Mouse (Mus musculus) monocyte, adult 5-6 weeks (primary cell): Measurements from ENCODE around the gene Exosc10. TPM values are rescaled to one million over a fixed set of nuclear protein-coding genes. Genes with fewer than 3 reads are reported as not detected.

Source experiments
- ATAC-seq: fragments of 153-309, 156-312 bp; replicated peaks from 2 replicates; pipeline ENCODE4 v1.8.0; 2017; ENCODE audit warnings: mild to moderate bottlenecking; ENCODE audit not compliant: low TSS enrichment, insufficient number of reproducible peaks, severe bottlenecking, poor library complexity, low FRiP score
- total RNA-seq: library from RNA; stranded (forward); fragments of 200-1000, 200-491, 200-594 nt; gene quantifications from 3 replicates; pipeline ENCODE4 v1.2.3, GENCODE M21; 2017

Gene Exosc10
- total RNA-seq, 1 experiment from 2014 or later: 32.2 TPM

- ATAC-seq: no peak
Observed at GRCm38 (mm10) chr4:148563595-148563994, 5.4 kb downstream of the Exosc10 start.

- ATAC-seq: no peak
Observed at GRCm38 (mm10) chr4:148570138-148570537, 11.9 kb downstream of the Exosc10 start.

GRCm38 (mm10) chr4:148570693-148571295 is 12.6 kb downstream of the Exosc10 start:
- ATAC-seq: no peak

- ATAC-seq: no peak
Observed at GRCm38 (mm10) chr4:148573222-148573621, 15.0 kb downstream of the Exosc10 start.

GRCm38 (mm10) chr4:148580765-148581164 is 22.5 kb downstream of the Exosc10 start:
- ATAC-seq: no peak

DNA sequence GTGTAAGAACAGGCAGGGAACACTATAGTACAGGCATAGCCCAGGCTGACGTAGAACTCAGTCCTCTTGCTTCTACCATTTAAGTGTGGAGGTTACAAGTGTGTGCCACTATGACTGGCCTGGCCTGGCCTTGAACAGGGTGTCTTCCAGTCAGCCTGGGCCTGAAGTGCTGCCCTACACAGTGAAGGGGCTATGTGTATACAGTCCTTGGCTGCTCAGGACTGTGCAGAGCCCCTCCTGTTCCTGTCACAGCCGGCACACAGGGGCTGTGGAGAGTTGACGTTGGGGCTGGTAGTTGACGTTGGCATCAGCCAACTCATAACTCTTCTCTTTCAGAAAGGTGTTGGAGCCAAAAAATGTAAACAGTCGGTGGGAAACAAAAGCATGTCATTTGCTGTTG is 23.2 kb downstream of the Exosc10 start:
- no peak for ATAC-seq

- peak; percentile 34; the same call in 1 of the 2 replicates for ATAC-seq
Observed at GRCm38 (mm10) chr4:148583257-148583656, 25.0 kb downstream of the Exosc10 start.

DNA sequence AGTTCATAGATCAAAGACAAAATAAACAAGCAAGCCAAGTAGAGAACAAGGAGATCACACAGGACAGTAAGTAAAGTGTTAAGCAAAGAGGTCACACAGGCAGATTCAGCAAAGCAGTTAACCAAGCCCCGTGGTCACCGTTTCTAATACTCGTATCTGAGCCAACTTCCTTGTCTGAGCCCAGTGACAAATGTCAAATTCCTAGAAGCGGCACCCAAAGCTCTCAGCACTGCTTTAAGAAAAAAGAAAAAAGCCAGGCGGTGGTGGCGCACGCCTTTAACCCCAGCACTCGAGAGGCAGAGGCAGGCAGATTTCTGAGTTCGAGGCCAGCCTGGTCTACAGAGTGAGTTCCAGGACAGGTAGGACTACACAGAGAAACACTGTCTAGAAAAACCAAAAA is 28.4 kb downstream of the Exosc10 start:
- ATAC-seq: no peak

GRCm38 (mm10) chr4:148588793-148589192 is 30.6 kb downstream of the Exosc10 start:
- no peak for ATAC-seq

DNA sequence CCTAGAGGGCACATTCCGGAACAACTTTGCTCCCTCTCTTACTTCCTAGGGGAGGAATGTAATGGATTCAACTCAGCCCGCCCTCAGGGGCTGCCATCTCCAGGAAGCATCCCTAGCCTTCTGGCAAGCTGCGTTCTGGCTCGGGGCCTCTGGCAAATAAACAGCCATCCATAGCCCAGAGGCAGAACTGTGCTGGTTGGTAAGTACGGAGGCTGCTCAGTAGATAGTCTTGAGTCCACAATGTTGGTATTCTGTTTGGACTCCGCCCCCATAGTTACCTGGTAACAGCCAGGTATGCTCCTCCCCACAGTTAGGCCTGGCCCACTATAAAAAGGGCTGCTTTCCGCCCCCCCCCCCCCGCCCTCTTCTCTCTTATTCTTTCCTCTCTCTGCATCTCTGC is 31.3 kb downstream of the Exosc10 start:
- ATAC-seq: no peak

DNA sequence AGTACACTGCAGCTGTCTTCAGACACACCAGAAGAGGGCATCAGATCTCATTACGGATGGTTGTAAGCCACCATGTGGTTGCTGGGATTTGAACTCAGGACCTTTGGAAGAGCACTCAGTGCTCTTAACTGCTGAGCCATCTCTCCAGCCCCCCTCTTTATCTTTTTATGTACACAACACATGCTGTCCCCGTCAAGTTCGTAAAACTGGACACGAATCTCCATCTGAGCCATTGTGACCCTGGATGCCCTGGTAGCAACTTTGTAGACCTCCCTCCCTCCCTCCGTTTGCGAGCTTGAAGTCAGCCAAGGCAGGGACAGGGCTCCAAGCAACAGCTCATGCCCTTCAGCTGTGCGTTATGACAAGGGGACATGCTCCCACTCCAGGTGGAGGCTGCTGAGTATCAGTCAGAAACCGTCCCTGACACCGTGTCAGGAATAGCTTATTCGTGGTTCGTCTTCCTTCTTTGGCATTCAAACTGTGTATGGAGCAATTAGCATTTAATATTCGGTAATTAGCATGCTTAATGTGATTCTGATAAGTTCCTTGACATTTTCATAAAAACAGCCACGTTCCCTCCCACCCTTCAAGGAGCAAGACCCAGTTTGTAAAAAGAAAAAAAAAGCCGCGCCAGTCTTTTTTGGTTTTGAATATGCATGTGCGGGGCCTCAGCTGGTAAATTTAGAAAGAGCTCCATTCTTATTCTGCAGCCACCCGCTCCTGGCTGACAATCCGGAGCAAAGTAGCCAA is 32.4 kb downstream of the Exosc10 start:
- ATAC-seq: no peak

GRCm38 (mm10) chr4:148591171-148591630 is 33.0 kb downstream of the Exosc10 start, which contains the start of gene Srm:
Srm (plus strand) TSS chr4:148591503.
- ATAC-seq: peak; percentile 98

DNA sequence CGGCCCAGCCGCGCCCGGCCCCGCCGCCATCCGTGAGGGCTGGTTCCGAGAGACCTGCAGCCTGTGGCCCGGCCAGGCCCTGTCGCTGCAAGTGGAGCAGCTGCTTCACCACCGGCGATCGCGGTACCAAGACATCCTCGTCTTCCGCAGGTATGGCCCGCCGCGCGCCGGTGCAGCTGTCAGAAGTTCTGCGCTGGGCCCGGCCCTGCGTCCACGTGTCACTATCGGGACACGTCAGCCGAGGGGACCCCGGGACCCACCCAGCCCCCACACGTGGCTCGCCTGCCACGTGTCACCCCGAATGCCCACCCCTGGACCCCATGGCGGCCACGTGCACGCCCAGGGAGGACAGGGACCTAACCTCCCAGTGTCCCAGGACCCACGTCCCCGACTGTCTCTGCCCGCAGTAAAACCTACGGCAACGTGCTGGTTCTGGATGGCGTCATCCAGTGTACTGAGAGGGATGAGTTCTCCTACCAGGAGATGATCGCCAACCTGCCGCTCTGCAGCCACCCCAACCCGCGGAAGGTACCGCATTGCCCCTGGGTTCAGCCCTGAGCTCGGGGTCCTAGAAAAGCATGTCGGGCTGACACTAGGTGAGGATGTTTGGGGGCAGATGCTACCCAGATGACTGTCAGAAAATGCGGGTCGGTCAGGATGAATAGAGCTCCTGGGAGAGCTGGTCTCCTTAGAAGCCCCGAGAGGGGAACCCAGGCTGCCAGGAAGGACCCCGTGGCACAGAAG is 33.6 kb downstream of the Exosc10 start:
- ATAC-seq: no peak

- ATAC-seq: no peak
Observed at GRCm38 (mm10) chr4:148593996-148594395, 35.8 kb downstream of the Exosc10 start.

- no peak for ATAC-seq
Observed at GRCm38 (mm10) chr4:148595916-148596315, 37.7 kb downstream of the Exosc10 start.

DNA sequence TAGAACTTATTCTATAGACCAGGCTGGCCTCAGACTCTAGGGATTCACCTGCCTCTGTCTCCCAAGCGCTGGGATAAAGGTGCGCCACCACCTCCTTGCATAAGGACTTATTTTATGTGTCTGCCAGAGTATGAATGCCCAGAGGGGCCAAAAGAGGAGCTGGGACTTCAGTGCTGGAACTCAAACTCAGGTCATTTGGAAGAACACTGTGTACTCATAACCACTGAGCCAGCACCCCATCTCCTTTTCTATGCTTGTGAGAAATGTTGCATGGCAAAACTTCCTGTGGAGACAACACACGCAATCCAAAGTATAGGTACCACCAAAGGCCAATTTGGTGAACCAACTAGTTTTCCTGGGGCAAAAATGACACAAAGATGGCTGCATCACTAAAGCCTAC is 38.5 kb downstream of the Exosc10 start:
- ATAC-seq: no peak

- no peak for ATAC-seq
Observed at GRCm38 (mm10) chr4:148598826-148599225, 40.6 kb downstream of the Exosc10 start.

- ATAC-seq: no peak
Observed at GRCm38 (mm10) chr4:148600316-148600715, 42.1 kb downstream of the Exosc10 start.

- ATAC-seq: no peak
Observed at GRCm38 (mm10) chr4:148601871-148602270, 43.6 kb downstream of the Exosc10 start.
